Mouse (Mus musculus): ENCODE results near the gene H2afy2. TPM values are rescaled to one million over a fixed set of nuclear protein-coding genes. Genes with fewer than 3 reads are reported as not detected.

Gene H2afy2
- total and polyA plus RNA-seq, 3 experiments: 0.25 TPM; not detected in 2

- Histone ChIP-seq H3K79me2 (ENCODE audit: control insufficient read depth, insufficient read depth, low read length, poor library complexity) (no peaks in the 10 kb centered on the region), H3K4me3 (ENCODE audit: control insufficient read depth in 1 of 2, insufficient read depth in 1 of 2, low read depth in 2 of 2, low read length in 2 of 2) (no peak overlapping the region), H3K4me1 (ENCODE audit: control insufficient read depth in 1 of 2, insufficient read depth in 2 of 2, low read length in 2 of 2) (peaks cover 8 to 18% of the 10 kb centered on the region in 2 experiments), H3K9ac (ENCODE audit: control insufficient read depth, low read depth, low read length, poor library complexity, severe bottlenecking) (no peak overlapping the region), H3K36me3 (ENCODE audit: control insufficient read depth in 1 of 2, insufficient read depth in 2 of 2, low read length in 2 of 2) (peaks cover 0 to 14% of the 10 kb centered on the region in 2 experiments; a peak in 3 of 4 replicates), H3K9me3 (replicated peaks; ENCODE audit: insufficient read depth, low read length) (no peaks in the 10 kb centered on the region), H3K27ac (ENCODE audit: control insufficient read depth, low read depth, low read length) (no peak overlapping the region), H3K27me3 (ENCODE audit: control insufficient read depth in 1 of 2, insufficient read depth in 2 of 2, low read length in 2 of 2) (no peaks in the 10 kb centered on the region)
- DNase-seq (ENCODE audit: low read depth, low spot score): no peak
- no peak for TF ChIP-seq TBP (IDR thresholded peaks at IDR 0.05; ENCODE audit: low read depth, low read length)
- no peak for TF ChIP-seq POLR2AphosphoS2 (IDR thresholded peaks at IDR 0.05; ENCODE audit: low read length)
- no peak for TF ChIP-seq MAFK (IDR thresholded peaks at IDR 0.05; ENCODE audit: borderline replicate concordance, low read depth, low read length)
- TF ChIP-seq CHD2 (IDR thresholded peaks at IDR 0.05; ENCODE audit: low read length): no peak
- TF ChIP-seq ZC3H11A (IDR thresholded peaks at IDR 0.05; ENCODE audit: low read depth, low read length): no peak
- TF ChIP-seq RCOR1 (IDR thresholded peaks at IDR 0.05; ENCODE audit: low read depth, low read length): no peak
- no peak for TF ChIP-seq UBTF (IDR thresholded peaks at IDR 0.05; ENCODE audit: borderline replicate concordance, insufficient read depth, low read depth, low read length)
- TF ChIP-seq ZMIZ1 (IDR thresholded peaks at IDR 0.05; ENCODE audit: low read depth, low read length): no peak
- TF ChIP-seq MYC (IDR thresholded peaks at IDR 0.05; ENCODE audit: low read depth, low read length): no peak
- no peak for TF ChIP-seq SIN3A (IDR thresholded peaks at IDR 0.05; ENCODE audit: low read length)
- TF ChIP-seq TCF12 (IDR thresholded peaks at IDR 0.05; ENCODE audit: low read depth, low read length): no peak
- TF ChIP-seq NELFE (IDR thresholded peaks at IDR 0.05; ENCODE audit: low read depth, low read length): no peak
These were observed 79.3 kb downstream of the H2afy2 start for GRCm38 (mm10) chr10:61704663-61705062.

- Histone ChIP-seq H3K4me1 (ENCODE audit: control insufficient read depth in 1 of 2, insufficient read depth in 2 of 2, low read length in 2 of 2) (peaks cover 0 to 12% of the 10 kb centered on the region in 2 experiments; a peak in 3 of 4 replicates), H3K79me2 (ENCODE audit: control insufficient read depth, insufficient read depth, low read length, poor library complexity) (peaks cover 33% of the 10 kb centered on the region), H3K4me3 (ENCODE audit: control insufficient read depth in 1 of 2, insufficient read depth in 1 of 2, low read depth in 2 of 2, low read length in 2 of 2) (peak overlapping the region; percentile 74 to 98), H3K27me3 (ENCODE audit: control insufficient read depth in 1 of 2, insufficient read depth in 2 of 2, low read length in 2 of 2) (no peaks in the 10 kb centered on the region), H3K9me3 (replicated peaks; ENCODE audit: insufficient read depth, low read length) (no peaks in the 10 kb centered on the region), H3K9ac (ENCODE audit: control insufficient read depth, low read depth, low read length, poor library complexity, severe bottlenecking) (peak overlapping the region; percentile 83), H3K27ac (ENCODE audit: control insufficient read depth, low read depth, low read length) (no peak overlapping the region), H3K36me3 (ENCODE audit: control insufficient read depth in 1 of 2, insufficient read depth in 2 of 2, low read length in 2 of 2) (peaks cover 1 to 7% of the 10 kb centered on the region in 2 experiments; a peak in 3 of 4 replicates)
- no peak for TF ChIP-seq CHD2 (IDR thresholded peaks at IDR 0.05; ENCODE audit: low read length)
- TF ChIP-seq NELFE (IDR thresholded peaks at IDR 0.05; ENCODE audit: low read depth, low read length): no peak
- TF ChIP-seq SIN3A (IDR thresholded peaks at IDR 0.05; ENCODE audit: low read length): no peak
- TF ChIP-seq E2F4 (IDR thresholded peaks at IDR 0.05; ENCODE audit: borderline replicate concordance, low read depth, low read length): no peak
- no peak for TF ChIP-seq ELF1 (IDR thresholded peaks at IDR 0.05; ENCODE audit: low read depth, low read length)
- TF ChIP-seq POLR2A (IDR thresholded peaks at IDR 0.05; ENCODE audit: control insufficient read depth in 1 of 2, insufficient read depth in 1 of 2, low read depth in 1 of 2, low read length in 2 of 2, poor library complexity in 1 of 2): no peak
- no peak for TF ChIP-seq GABPA (IDR thresholded peaks at IDR 0.05; ENCODE audit: low read depth, low read length)
- DNase-seq (ENCODE audit: low read depth, low spot score): no peak
These were observed 86.9 kb downstream of the H2afy2 start for GRCm38 (mm10) chr10:61697028-61697427.
